ENCODE assay signal across 32 mouse cellular contexts in the genomic region with DNA sequence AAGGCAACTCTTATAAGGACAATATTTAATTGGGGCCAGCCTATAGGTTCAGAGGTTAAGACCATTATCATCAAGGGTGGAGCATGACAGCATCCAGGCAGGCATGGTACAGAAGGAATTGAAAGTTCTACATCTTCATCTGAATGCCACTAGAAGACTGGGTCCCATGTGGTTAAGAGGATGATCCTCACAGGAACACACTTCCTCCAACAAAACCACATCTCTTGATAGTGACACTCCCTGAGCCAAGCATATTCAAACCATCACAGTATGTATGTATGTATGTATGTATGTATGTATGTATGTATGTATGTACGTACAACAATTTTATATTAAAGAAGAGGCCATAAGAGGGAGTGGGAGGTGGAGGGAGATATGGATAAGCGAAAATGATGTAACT. TPM values are rescaled to one million over a fixed set of nuclear protein-coding genes. Genes with fewer than 3 reads are reported as not detected.
"Had no signal": no experiment of that assay in that cellular context is flagged by ENCODE, and none has a peak within 500 bp of the region (broad histone marks: within the 10 kb centered on the region; RNA-seq: fewer than 3 reads in every experiment).

No protein-coding gene starts in this region.

- H3K27ac ChIP-seq: left cerebral cortex, adult 2 months; limb, embryonic 10.5 days; limb, embryonic 12.5 days; limb, embryonic 13.5 days; limb, embryonic 15.5 days; liver, embryonic 12.5 days; liver, embryonic 13.5 days; liver, embryonic 14.5 days; liver, embryonic 15.5 days; lung, embryonic 15.5 days; macrophage; midbrain, embryonic 10.5 days; midbrain, embryonic 12.5 days; midbrain, embryonic 13.5 days; midbrain, embryonic 15.5 days had no signal

- H3K9ac ChIP-seq: limb, embryonic 12.5 days; limb, embryonic 13.5 days; limb, embryonic 15.5 days; liver, embryonic 12.5 days; liver, embryonic 13.5 days; liver, embryonic 14.5 days; liver, embryonic 15.5 days; liver, postnatal 0 days; lung, embryonic 14.5 days; lung, embryonic 15.5 days; midbrain, embryonic 12.5 days; midbrain, embryonic 13.5 days; midbrain, embryonic 15.5 days had no signal

- H3K4me3 ChIP-seq: left cerebral cortex, adult 2 months; limb, embryonic 10.5 days; limb, embryonic 12.5 days; limb, embryonic 13.5 days; limb, embryonic 15.5 days; liver, embryonic 12.5 days; liver, embryonic 13.5 days; liver, embryonic 15.5 days; lung, embryonic 15.5 days; megakaryocyte, embryonic 14.5 days; midbrain, embryonic 10.5 days; midbrain, embryonic 12.5 days; midbrain, embryonic 13.5 days; midbrain, embryonic 15.5 days; myocyte had no signal

- H3K9me3 ChIP-seq: limb, embryonic 10.5 days; limb, embryonic 12.5 days; limb, embryonic 13.5 days; limb, embryonic 15.5 days; liver, embryonic 12.5 days; liver, embryonic 13.5 days; liver, embryonic 15.5 days; lung, embryonic 15.5 days; midbrain, embryonic 10.5 days; midbrain, embryonic 12.5 days; midbrain, embryonic 13.5 days; midbrain, embryonic 15.5 days had no signal

- H3K27me3 ChIP-seq: limb, embryonic 12.5 days; limb, embryonic 13.5 days; limb, embryonic 15.5 days; liver, embryonic 12.5 days; liver, embryonic 13.5 days; liver, embryonic 15.5 days; lung, embryonic 15.5 days; megakaryocyte, embryonic 14.5 days; midbrain, embryonic 12.5 days; midbrain, embryonic 13.5 days; midbrain, embryonic 15.5 days had no signal

- H3K4me1 ChIP-seq: limb, embryonic 10.5 days; limb, embryonic 13.5 days; liver, embryonic 12.5 days; liver, embryonic 13.5 days; liver, embryonic 15.5 days; lung, embryonic 15.5 days; midbrain, embryonic 10.5 days; midbrain, embryonic 12.5 days; midbrain, embryonic 13.5 days; midbrain, embryonic 15.5 days had no signal

- ATAC-seq: liver, embryonic 12.5 days; liver, postnatal 0 days; lung, postnatal 0 days; midbrain, embryonic 13.5 days; midbrain, embryonic 15.5 days; midbrain, embryonic 16.5 days had no signal

- DNase-seq: left cerebral cortex, postnatal 4 days; liver; liver, embryonic 13.5 days; liver, postnatal 0 days; lung, adult 18-20 months; lung, adult 2 months; lung, embryonic 14.5 days; lung, postnatal 10 days; lung, postnatal 14 days; lung, postnatal 36 days; lung, postnatal 4 days; midbrain, embryonic 14.5 days had no signal

- H3K36me3 ChIP-seq: limb, embryonic 10.5 days; limb, embryonic 12.5 days; limb, embryonic 13.5 days; limb, embryonic 15.5 days; liver, embryonic 12.5 days; liver, embryonic 13.5 days; liver, embryonic 15.5 days; lung, embryonic 15.5 days; midbrain, embryonic 10.5 days; midbrain, embryonic 12.5 days; midbrain, embryonic 13.5 days; midbrain, embryonic 15.5 days had no signal

- H3K4me2 ChIP-seq: limb, embryonic 12.5 days; limb, embryonic 13.5 days; limb, embryonic 15.5 days; liver, embryonic 11.5 days; liver, embryonic 12.5 days; liver, embryonic 13.5 days; liver, embryonic 15.5 days; lung, embryonic 14.5 days; lung, embryonic 15.5 days; midbrain, embryonic 11.5 days; midbrain, embryonic 12.5 days; midbrain, embryonic 13.5 days; midbrain, embryonic 15.5 days had no signal

RNA-seq across cellular contexts. Expression of gene Fam184a, which starts 25.7 kb away (rescaled TPM):
- polyA plus RNA-seq: macrophage, myocyte had no signal
